ENCODE assay signal across 21 mouse cellular contexts in genomic region chr4:114476316-114476715, GRCm38 (mm10).
DNase-seq lines count a peak whose midpoint lies in the region; ATAC-seq and TF ChIP-seq lines count a peak whose summit lies in the region.
"Had no signal": no experiment of that assay in that cellular context is flagged by ENCODE, and none has a peak within 500 bp of the region (broad histone marks: within the 10 kb centered on the region; RNA-seq: fewer than 3 reads in every experiment).

No protein-coding gene starts in this region.

- no peak for TF ChIP-seq CTCF in left cerebral cortex, adult 2 months (IDR thresholded peaks at IDR 0.05)

- no peak overlapping the region for H3K4me2 ChIP-seq in midbrain, embryonic 11.5 days
- H3K4me2 ChIP-seq in midbrain, embryonic 14.5 days (ENCODE audit: low read length), result no peak overlapping the region
- H3K4me2 ChIP-seq: embryonic facial prominence, embryonic 12.5 days; embryonic facial prominence, embryonic 15.5 days; heart, embryonic 13.5 days; hindbrain, embryonic 14.5 days had no signal

- no peak for DNase-seq in frontal cortex, postnatal 14 days (ENCODE audit: low spot score in 2 of 2)
- no peak for DNase-seq in left cerebral cortex, adult 2 months (ENCODE audit: extremely low spot score in 1 of 2, low spot score in 2 of 2)
- no peak for DNase-seq in left cerebral cortex, postnatal 10 days (ENCODE audit: extremely low spot score in 1 of 2, low spot score in 2 of 2)
- DNase-seq in midbrain, embryonic 11.5 days (ENCODE audit: low spot score, missing footprints), result peak; percentile 60
- DNase-seq in midbrain, embryonic 14.5 days, result no peak
- no peak for DNase-seq in retina, embryonic 14.5 days (ENCODE audit: low spot score)
- DNase-seq: adrenal gland, adult 8-10 months; adrenal gland, postnatal 25 days; cerebellum, adult 18-20 months; cerebellum, adult 9-10 months; gastrocnemius, adult 2 months; gastrocnemius, postnatal 14 days; heart, adult 18-20 months had no signal

- no peaks in the 10 kb centered on the region for H3K9me3 ChIP-seq in midbrain, embryonic 11.5 days (ENCODE audit: control insufficient read depth, low read length)
- no peaks in the 10 kb centered on the region for H3K9me3 ChIP-seq in midbrain, embryonic 14.5 days (ENCODE audit: control insufficient read depth, low read length)
- H3K9me3 ChIP-seq: embryonic facial prominence, embryonic 12.5 days; embryonic facial prominence, embryonic 15.5 days; heart, embryonic 13.5 days had no signal

- H3K36me3 ChIP-seq in midbrain, embryonic 11.5 days (ENCODE audit: control insufficient read depth, insufficient read depth, low read length), result no peaks in the 10 kb centered on the region
- H3K36me3 ChIP-seq in midbrain, embryonic 14.5 days (ENCODE audit: control insufficient read depth, insufficient read depth, low read length), result no peaks in the 10 kb centered on the region
- H3K36me3 ChIP-seq: embryonic facial prominence, embryonic 12.5 days; embryonic facial prominence, embryonic 15.5 days; heart, embryonic 13.5 days had no signal

- ATAC-seq in frontal cortex, adult (ENCODE audit: low TSS enrichment), result peak; percentile 66
- ATAC-seq in midbrain, embryonic 11.5 days (ENCODE audit: low FRiP score), result no peak
- ATAC-seq in midbrain, embryonic 14.5 days (ENCODE audit: low FRiP score, low TSS enrichment), result no peak
- ATAC-seq: activated CD4-positive, CD25-positive, alpha-beta regulatory T cell, adult 4 months had no signal

- no peak overlapping the region for H3K4me3 ChIP-seq in left cerebral cortex, adult 2 months
- H3K4me3 ChIP-seq in midbrain, embryonic 11.5 days (ENCODE audit: low read depth, low read length), result no peak overlapping the region
- no peak overlapping the region for H3K4me3 ChIP-seq in midbrain, embryonic 14.5 days (replicated peaks; ENCODE audit: low read depth, low read length)
- H3K4me3 ChIP-seq: embryonic facial prominence, embryonic 12.5 days; embryonic facial prominence, embryonic 15.5 days; gastrocnemius, adult 2 months; heart, embryonic 13.5 days had no signal

- intact Hi-C loops in left cerebral cortex, adult 2 months (cut with DNase I), result no loop called here
- intact Hi-C loops in left cerebral cortex, postnatal 10 days (cut with DNase I), result no loop called here

- peaks cover 5% of the 10 kb centered on the region; the same call in 1 of the 2 replicates for H3K4me1 ChIP-seq in midbrain, embryonic 11.5 days (ENCODE audit: control insufficient read depth, insufficient read depth, low read length)
- 0 out of 2 replicates have a peak, but pooled peaks cover 8% of the 10 kb centered on the region for H3K4me1 ChIP-seq in midbrain, embryonic 14.5 days (ENCODE audit: control insufficient read depth, insufficient read depth, low read length)

- peak overlapping the region; percentile 74 for H3K27ac ChIP-seq in left cerebral cortex, adult 2 months
- no peak overlapping the region for H3K27ac ChIP-seq in midbrain, embryonic 11.5 days (ENCODE audit: low read depth, low read length)
- no peak overlapping the region for H3K27ac ChIP-seq in midbrain, embryonic 14.5 days (replicated peaks; ENCODE audit: low read depth, low read length)
- H3K27ac ChIP-seq: embryonic facial prominence, embryonic 12.5 days; embryonic facial prominence, embryonic 15.5 days; gastrocnemius, adult 2 months; heart, embryonic 13.5 days; hindbrain, embryonic 14.5 days; hindbrain, postnatal 0 days had no signal

- no peak overlapping the region for H3K9ac ChIP-seq in midbrain, embryonic 11.5 days (ENCODE audit: low read length)
- no peak overlapping the region for H3K9ac ChIP-seq in midbrain, embryonic 14.5 days (replicated peaks; ENCODE audit: low read length)
- H3K9ac ChIP-seq: embryonic facial prominence, embryonic 12.5 days; embryonic facial prominence, embryonic 15.5 days; forebrain, postnatal 0 days; heart, embryonic 13.5 days; hindbrain, embryonic 14.5 days had no signal

- WGBS in midbrain, embryonic 11.5 days, result 84% methylated on average over 3 of the region's 3 CpGs
- WGBS in midbrain, embryonic 14.5 days, result 83% methylated on average over 3 of the region's 3 CpGs

- H3K27me3 ChIP-seq in midbrain, embryonic 11.5 days (ENCODE audit: control insufficient read depth, insufficient read depth, low read length), result no peaks in the 10 kb centered on the region
- no peaks in the 10 kb centered on the region for H3K27me3 ChIP-seq in midbrain, embryonic 14.5 days (ENCODE audit: control insufficient read depth, insufficient read depth, low read length)
- H3K27me3 ChIP-seq: embryonic facial prominence, embryonic 12.5 days had no signal
